ENCODE assay signal across 8 mouse cellular contexts in genomic region chr14:47472359-47472742, GRCm38 (mm10). TPM values are rescaled to one million over a fixed set of nuclear protein-coding genes. Genes with fewer than 3 reads are reported as not detected.
DNase-seq lines count a peak whose midpoint lies in the region; ATAC-seq lines count a peak whose summit lies in the region.

No protein-coding gene starts in this region.

- peak overlapping the region; percentile 72 for H3K4me2 ChIP-seq in intestine, embryonic 14.5 days (ENCODE audit: low read length)

- H3K27me3 ChIP-seq in intestine, embryonic 14.5 days (replicated peaks; ENCODE audit: control insufficient read depth, insufficient read depth, low read length), result no peaks in the 10 kb centered on the region

- H3K36me3 ChIP-seq in intestine, embryonic 14.5 days (ENCODE audit: control insufficient read depth, insufficient read depth, low read length), result no peaks in the 10 kb centered on the region

- H3K4me3 ChIP-seq in intestine, embryonic 14.5 days (ENCODE audit: low read depth, low read length), result peak overlapping the region; percentile 83

- intact Hi-C loops in left cerebral cortex, postnatal 10 days (cut with DNase I), result loop anchor here (5.0 kb wide), 1 partner anchor 55 kb away; no protein-coding TSS in a partner anchor

- H3K27ac ChIP-seq in intestine, embryonic 14.5 days (ENCODE audit: low read depth), result peak overlapping the region; percentile 80

- peak overlapping the region; percentile 82 for H3K9ac ChIP-seq in intestine, embryonic 14.5 days (ENCODE audit: low read length)

- no peaks in the 10 kb centered on the region for H3K9me3 ChIP-seq in intestine, embryonic 14.5 days (ENCODE audit: control insufficient read depth, low read length)

- 0% methylated on average over 39 of the region's 40 CpGs for WGBS in intestine, embryonic 14.5 days

- ATAC-seq in intestine, embryonic 14.5 days (replicated peaks; ENCODE audit: low FRiP score, low TSS enrichment, low read depth), result peak; percentile 92
- peak; percentile 78 for ATAC-seq in megakaryocyte-erythroid progenitor cell, adult 5-6 weeks (replicated peaks; ENCODE audit: low FRiP score, low TSS enrichment, poor library complexity, severe bottlenecking)

- peak; percentile 97 for DNase-seq in adrenal gland, adult 2 months
- DNase-seq in embryo, embryonic 11 days, result peak; percentile 97
- peak; percentile 93 for DNase-seq in gastrocnemius, postnatal 25 days
- DNase-seq in intestine, embryonic 14.5 days (ENCODE audit: low spot score), result peak; percentile 98
- peak; percentile 93 to 95 for DNase-seq in left cerebral cortex, postnatal 10 days (ENCODE audit: extremely low spot score in 1 of 2, low spot score in 2 of 2)
- peak; percentile 96 for DNase-seq in right cerebral cortex, postnatal 14 days
- DNase-seq in urinary bladder, postnatal 25 days (ENCODE audit: low spot score), result peak; percentile 97

- H3K4me1 ChIP-seq in intestine, embryonic 14.5 days (replicated peaks; ENCODE audit: control insufficient read depth, insufficient read depth, low read length), result 0 out of 2 replicates have a peak, but pooled peaks cover 9% of the 10 kb centered on the region

RNA-seq across cellular contexts. Expression of gene Fbxo34, which starts 22.1 kb away (rescaled TPM):
- total RNA-seq in adrenal gland, adult 2 months (2021), result 10 to 100 TPM; 18.2 to 37.0 TPM
- polyA plus RNA-seq in adrenal gland, adult 2 months (2012; rRNA removed), result 13.1 and 15.8 TPM in 2 replicates
- 10 to 100 TPM in 1 of 2 experiments, 1 to 10 TPM in 1; 10.0 to 11.1 TPM for total RNA-seq in gastrocnemius, postnatal 25 days (2021)
- 24.3 and 27.8 TPM in 2 replicates for polyA plus RNA-seq in intestine, embryonic 14.5 days (2014; fragmentation: Nextera tagmentation; extraction: Ambion mirVana)
- total RNA-seq in left cerebral cortex, postnatal 10 days (2021), result 10 to 100 TPM; 59.1 to 61.7 TPM
- total RNA-seq in megakaryocyte-erythroid progenitor cell, adult 5-6 weeks (2014; fragmentation: Nextera tagmentation), result 11.2 and 14.5 TPM in 2 replicates
- total RNA-seq in megakaryocyte-erythroid progenitor cell, adult 5-6 weeks (2017), result 16.0 and 29.2 TPM in 2 replicates

RNA-seq across cellular contexts. Expression of gene Dlgap5, which starts 54.1 kb away (rescaled TPM):
- 1 to 10 TPM; 1.1 to 1.4 TPM for total RNA-seq in adrenal gland, adult 2 months (2021)
- 0.23 and 0.27 TPM in 2 replicates for polyA plus RNA-seq in adrenal gland, adult 2 months (2012; rRNA removed)
- under 1 TPM; 0.33 to 0.59 TPM for total RNA-seq in gastrocnemius, postnatal 25 days (2021)
- polyA plus RNA-seq in intestine, embryonic 14.5 days (2014; fragmentation: Nextera tagmentation; extraction: Ambion mirVana), result 39.5 and 49.9 TPM in 2 replicates
- total RNA-seq in left cerebral cortex, postnatal 10 days (2021), result 1 to 10 TPM; 1.6 to 1.7 TPM
- total RNA-seq in megakaryocyte-erythroid progenitor cell, adult 5-6 weeks (2014; fragmentation: Nextera tagmentation), result 44.5 and 50.6 TPM in 2 replicates
- 60.7 and 70.5 TPM in 2 replicates for total RNA-seq in megakaryocyte-erythroid progenitor cell, adult 5-6 weeks (2017)

Comparison
In these comparisons a context has a peak if more than half of its experiments do, and no peak if none do; other contexts are left out.
1. Peak in every context shown above with its lines: DNase-seq, ATAC-seq, H3K4me3 ChIP-seq and H3K27ac ChIP-seq.
2. RNA of gene Dlgap5, which starts 54.1 kb away (total RNA-seq): 44.5 to 70.5 TPM in megakaryocyte-erythroid progenitor cell, adult 5-6 weeks; 1.6 to 1.7 TPM in left cerebral cortex, postnatal 10 days, 1.1 to 1.4 TPM in adrenal gland, adult 2 months and 0.33 to 0.59 TPM in gastrocnemius, postnatal 25 days; every median in the first group is over 10 times any median in the second.